Mouse (Mus musculus): ENCODE data around the gene Tmem19. TPM values are rescaled to one million over a fixed set of nuclear protein-coding genes. Genes with fewer than 3 reads are reported as not detected.

Gene Tmem19
- polyA plus RNA-seq (2016; fragmentation: Nextera tagmentation; extraction: Ambion mirVana) = 15.0 and 16.7 TPM in 2 replicates

- WGBS (ENCODE audit: insufficient replicate concordance) = 1% methylated on average over 52 of the region's 58 CpGs
- peak; percentile 99 for ATAC-seq
These were observed at the start of gene Tmem19 for GRCm38 (mm10) chr10:115361840-115362622. Tmem19 (minus strand) TSS chr10:115362501.

GRCm38 (mm10) chr10:115406393-115406792, 44.1 kb upstream of the Tmem19 start:
- peaks cover 86% of the 10 kb centered on the region for H3K36me3 ChIP-seq
- H3K4me3 ChIP-seq = no peak overlapping the region
- H3K27ac ChIP-seq = no peak overlapping the region
- H3K4me1 ChIP-seq = no peaks in the 10 kb centered on the region
- ATAC-seq = 0 out of 2 replicates have a peak, but pooled peaks have one; percentile 40
- no peaks in the 10 kb centered on the region for H3K27me3 ChIP-seq (replicated peaks)
- H3K9ac ChIP-seq = no peak overlapping the region
- no peak overlapping the region for H3K4me2 ChIP-seq
- no peaks in the 10 kb centered on the region for H3K9me3 ChIP-seq (replicated peaks)
- WGBS (ENCODE audit: insufficient replicate concordance) = 79% methylated on average over 6 of the region's 6 CpGs

More at GRCm38 (mm10) chr10:115361840-115362622, at the start of gene Tmem19:
- H3K4me1 ChIP-seq = peaks cover 36% of the 10 kb centered on the region
- H3K4me3 ChIP-seq = peak within 1 kb of the TSS; percentile 69
- H3K27ac ChIP-seq = peak within 1 kb of the TSS; percentile 99
- no peaks in the 10 kb centered on the region for H3K27me3 ChIP-seq (replicated peaks)
- H3K9ac ChIP-seq = peak within 1 kb of the TSS; percentile 67
- H3K36me3 ChIP-seq = peaks cover 3% of the 10 kb centered on the region
- H3K9me3 ChIP-seq (replicated peaks) = no peaks in the 10 kb centered on the region
- peak within 1 kb of the TSS; percentile 70 for H3K4me2 ChIP-seq

GRCm38 (mm10) chr10:115391896-115392295, 29.6 kb upstream of the Tmem19 start:
- Histone ChIP-seq H3K27ac (no peak overlapping the region), H3K36me3 (peaks cover 83% of the 10 kb centered on the region), H3K4me3 (no peak overlapping the region), H3K27me3 (replicated peaks) (no peaks in the 10 kb centered on the region), H3K4me2 (no peak overlapping the region), H3K9me3 (replicated peaks) (no peaks in the 10 kb centered on the region), H3K9ac (no peak overlapping the region), H3K4me1 (peaks cover 45% of the 10 kb centered on the region)
- 65% methylated on average over 1 of the region's 1 CpGs for WGBS (ENCODE audit: insufficient replicate concordance)
- ATAC-seq = no peak

- WGBS (ENCODE audit: insufficient replicate concordance) = 83% methylated on average over 4 of the region's 4 CpGs
- H3K9me3 ChIP-seq (replicated peaks) = no peaks in the 10 kb centered on the region
These were observed 28.8 kb upstream of the Tmem19 start for GRCm38 (mm10) chr10:115391076-115391475.

GRCm38 (mm10) chr10:115387891-115388290, 25.6 kb upstream of the Tmem19 start:
- H3K4me2 ChIP-seq = peak overlapping the region; percentile 54
- H3K9ac ChIP-seq = 0 out of 2 replicates have a peak overlapping the region, but pooled peaks have one; percentile 19
- peaks cover 44% of the 10 kb centered on the region for H3K4me1 ChIP-seq
- H3K27ac ChIP-seq = no peak overlapping the region
- no peaks in the 10 kb centered on the region for H3K9me3 ChIP-seq (replicated peaks)
- WGBS (ENCODE audit: insufficient replicate concordance) = 90% methylated on average over 3 of the region's 3 CpGs
- no peak for ATAC-seq
- no peak overlapping the region for H3K4me3 ChIP-seq
- peaks cover 44% of the 10 kb centered on the region for H3K36me3 ChIP-seq
- no peaks in the 10 kb centered on the region for H3K27me3 ChIP-seq (replicated peaks)

More at GRCm38 (mm10) chr10:115391076-115391475, 28.8 kb upstream of the Tmem19 start:
- Histone ChIP-seq H3K4me2 (no peak overlapping the region; the same call in 1 of the 2 replicates), H3K27me3 (replicated peaks) (no peaks in the 10 kb centered on the region), H3K4me1 (peaks cover 46% of the 10 kb centered on the region), H3K4me3 (no peak overlapping the region), H3K9ac (no peak overlapping the region), H3K36me3 (peaks cover 75% of the 10 kb centered on the region), H3K27ac (no peak overlapping the region)
- ATAC-seq = no peak

- ATAC-seq = peak; percentile 36
- H3K4me1 ChIP-seq = peaks cover 57% of the 10 kb centered on the region
- H3K4me2 ChIP-seq = peak overlapping the region; percentile 71
- WGBS (ENCODE audit: insufficient replicate concordance) = 2% methylated on average over 81 of the region's 101 CpGs
- no peaks in the 10 kb centered on the region for H3K9me3 ChIP-seq (replicated peaks)
- H3K27me3 ChIP-seq (replicated peaks) = no peaks in the 10 kb centered on the region
- H3K4me3 ChIP-seq = peak overlapping the region; percentile 99
- peak overlapping the region; percentile 98 for H3K9ac ChIP-seq
- H3K27ac ChIP-seq = peak overlapping the region; percentile 99
- H3K36me3 ChIP-seq = peaks cover 30% of the 10 kb centered on the region
These were observed 23.0 kb upstream of the Tmem19 start for GRCm38 (mm10) chr10:115385018-115386002.

GRCm38 (mm10) chr10:115384221-115385017, 22.1 kb upstream of the Tmem19 start, which contains the start of the genes Thap2 and Zfc3h1:
Thap2 (minus strand) TSS chr10:115384443.
Zfc3h1 (plus strand) TSS chr10:115384959.
- 1% methylated on average over 65 of the region's 65 CpGs for WGBS (ENCODE audit: insufficient replicate concordance)
- no peaks in the 10 kb centered on the region for H3K9me3 ChIP-seq (replicated peaks)
- H3K4me3 ChIP-seq = peak within 1 kb of the TSS; percentile 99
- peak; percentile 98 for ATAC-seq
- H3K27me3 ChIP-seq (replicated peaks) = no peaks in the 10 kb centered on the region
- H3K4me2 ChIP-seq = peak within 1 kb of the TSS; percentile 71
- H3K36me3 ChIP-seq = peaks cover 24% of the 10 kb centered on the region
- peak within 1 kb of the TSS; percentile 99 for H3K27ac ChIP-seq
- peaks cover 58% of the 10 kb centered on the region for H3K4me1 ChIP-seq
- H3K9ac ChIP-seq = peak within 1 kb of the TSS; percentile 98

GRCm38 (mm10) chr10:115383644-115384220, 21.4 kb upstream of the Tmem19 start:
- WGBS (ENCODE audit: insufficient replicate concordance) = 4% methylated on average over 15 of the region's 15 CpGs
- no peaks in the 10 kb centered on the region for H3K9me3 ChIP-seq (replicated peaks)

GRCm38 (mm10) chr10:115382846-115383643, 20.7 kb upstream of the Tmem19 start:
- peaks cover 48% of the 10 kb centered on the region for H3K4me1 ChIP-seq
- H3K9ac ChIP-seq = peak overlapping the region; percentile 90
- H3K27me3 ChIP-seq (replicated peaks) = no peaks in the 10 kb centered on the region
- H3K36me3 ChIP-seq = peaks cover 12% of the 10 kb centered on the region
- WGBS (ENCODE audit: insufficient replicate concordance) = 62% methylated on average over 12 of the region's 12 CpGs
- H3K27ac ChIP-seq = 0 out of 2 replicates have a peak overlapping the region, but pooled peaks have one; percentile 30
- no peaks in the 10 kb centered on the region for H3K9me3 ChIP-seq (replicated peaks)
- H3K4me2 ChIP-seq = peak overlapping the region; percentile 71
- no peak for ATAC-seq
- peak overlapping the region; percentile 99 for H3K4me3 ChIP-seq

More at GRCm38 (mm10) chr10:115383644-115384220, 21.4 kb upstream of the Tmem19 start:
- no peak for ATAC-seq
- Histone ChIP-seq H3K36me3 (peaks cover 19% of the 10 kb centered on the region), H3K4me1 (peaks cover 54% of the 10 kb centered on the region), H3K27ac (peak overlapping the region; percentile 99), H3K9ac (peak overlapping the region; percentile 90), H3K27me3 (replicated peaks) (no peaks in the 10 kb centered on the region), H3K4me3 (peak overlapping the region; percentile 99), H3K4me2 (peak overlapping the region; percentile 71)

- Histone ChIP-seq H3K4me2 (no peak overlapping the region), H3K36me3 (0 out of 2 replicates have a peak, but pooled peaks cover 7% of the 10 kb centered on the region), H3K4me3 (no peak overlapping the region), H3K4me1 (peaks cover 36% of the 10 kb centered on the region), H3K9ac (no peak overlapping the region), H3K9me3 (replicated peaks) (no peaks in the 10 kb centered on the region), H3K27me3 (replicated peaks) (no peaks in the 10 kb centered on the region), H3K27ac (no peak overlapping the region)
- ATAC-seq = no peak
- WGBS (ENCODE audit: insufficient replicate concordance) = 63% methylated on average over 2 of the region's 2 CpGs
These were observed 19.3 kb upstream of the Tmem19 start for GRCm38 (mm10) chr10:115381506-115382084.

All from liver, embryonic 12.5 days (tissue).